Mouse (Mus musculus): ENCODE data around the gene Ptpdc1.

Gene Ptpdc1

DNA sequence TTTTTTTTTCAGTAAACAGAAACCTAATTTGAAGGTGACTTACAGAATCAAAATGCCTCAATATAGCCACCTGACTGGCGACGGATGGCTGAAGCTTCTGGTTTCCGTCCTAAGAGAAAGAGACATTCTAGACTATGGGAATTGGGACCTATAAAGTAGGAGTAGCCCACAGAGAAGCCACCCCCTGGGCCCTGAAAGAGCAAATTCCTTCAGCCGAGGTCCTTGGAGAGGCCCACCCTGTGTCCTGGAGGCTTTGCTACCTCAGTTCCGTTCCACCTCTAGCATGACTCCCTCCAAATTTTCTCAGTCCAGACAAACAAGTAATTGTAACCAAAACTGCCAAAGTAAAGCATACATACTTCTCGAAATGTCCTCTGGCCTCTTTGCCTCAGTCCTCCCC is 77.8 kb downstream of the Ptpdc1 start:
- DNase-seq (ENCODE audit: low spot score in 2 of 2): no peak

DNA sequence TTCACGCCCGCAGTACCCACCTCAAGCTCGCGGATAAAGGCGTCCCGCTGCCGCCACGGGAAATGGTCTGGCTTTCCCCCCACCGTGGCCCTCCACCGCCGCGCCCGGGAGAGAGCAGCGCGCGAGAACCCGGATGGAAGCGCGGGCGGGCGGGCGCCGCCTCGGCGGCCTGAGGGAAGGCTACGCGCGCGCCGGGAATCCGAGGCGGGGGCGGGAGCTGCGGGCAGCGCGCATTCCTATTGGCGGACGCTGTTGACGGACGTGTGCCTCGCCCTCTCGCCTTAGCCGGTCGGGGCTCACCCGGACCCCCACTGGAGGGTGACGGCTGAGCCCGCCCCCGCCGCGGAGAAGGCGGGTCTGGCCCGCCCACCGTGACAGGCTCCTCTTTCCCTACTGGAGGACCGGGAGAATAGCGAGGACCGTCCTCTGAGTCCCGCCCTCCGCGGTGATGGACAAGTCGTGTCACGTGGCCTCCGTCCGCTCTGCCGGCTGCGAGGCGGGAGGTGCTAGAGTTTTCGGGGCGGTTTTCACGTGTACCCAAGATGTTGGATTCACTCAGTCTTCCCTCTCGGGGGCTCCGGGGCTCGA is 79.0 kb downstream of the Ptpdc1 start:
- peak; percentile 98 to 100 for DNase-seq (ENCODE audit: low spot score in 2 of 2)

DNA sequence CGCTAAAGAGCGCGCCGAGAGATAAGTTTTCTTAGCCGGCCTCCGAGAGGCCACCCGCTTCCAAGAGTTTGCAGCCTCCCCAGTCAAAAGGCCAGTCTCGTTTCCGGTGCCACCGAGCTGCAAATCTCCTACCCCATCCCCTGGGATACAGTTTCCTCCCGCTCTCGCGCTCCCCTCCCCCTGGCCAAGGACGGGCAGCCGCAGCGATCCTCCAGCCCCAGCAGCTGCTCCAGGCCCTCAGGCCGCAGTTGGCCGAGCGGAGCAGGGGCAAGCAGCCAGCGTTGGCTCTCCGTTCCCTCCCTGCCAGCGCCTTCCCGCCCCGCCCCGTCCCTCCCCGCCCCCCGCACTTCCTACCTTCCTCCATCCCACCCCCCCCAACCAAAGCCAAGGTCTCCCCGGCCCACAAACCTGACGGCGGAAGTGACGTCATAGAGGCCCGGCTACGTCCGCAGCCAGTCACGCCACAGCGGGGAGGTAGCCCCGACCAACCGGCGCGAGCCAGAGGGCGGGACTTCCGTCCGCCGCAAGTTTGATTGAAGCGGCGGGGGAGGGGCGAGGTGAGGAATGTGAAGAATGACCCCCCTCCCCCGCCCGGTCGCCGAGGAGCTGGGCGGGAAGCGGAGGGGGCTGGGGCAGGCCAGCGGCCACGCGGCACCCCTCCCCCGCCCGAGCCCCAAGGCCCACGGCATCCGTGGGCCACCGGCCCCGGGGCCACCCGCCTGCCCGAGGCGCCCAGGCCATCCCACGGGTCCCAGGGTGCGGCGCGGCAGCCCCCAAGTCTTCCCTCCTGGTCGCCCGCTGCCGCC is 79.8 kb downstream of the Ptpdc1 start:
- peak; percentile 96 to 99 for DNase-seq (ENCODE audit: low spot score in 2 of 2)

DNA sequence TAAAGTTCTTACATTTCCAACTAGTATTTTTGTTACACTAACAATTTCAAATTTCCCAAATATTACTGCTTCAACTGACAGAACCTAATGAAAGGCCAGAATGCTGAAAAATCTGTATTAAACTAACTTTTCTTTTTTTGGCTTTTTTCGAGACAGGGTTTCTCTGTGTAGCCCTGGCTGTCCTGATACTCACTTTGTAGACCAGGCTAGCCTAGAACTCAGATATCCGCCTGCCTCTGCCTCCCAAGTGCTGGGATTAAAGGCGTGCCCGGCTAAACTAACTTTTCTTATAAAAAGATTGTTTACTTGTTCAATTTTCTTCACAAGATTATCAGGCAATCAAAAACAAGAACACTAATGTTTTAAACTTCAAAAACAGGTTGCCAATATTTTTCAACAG is 80.6 kb downstream of the Ptpdc1 start:
- no peak for DNase-seq (ENCODE audit: low spot score in 2 of 2)

DNA sequence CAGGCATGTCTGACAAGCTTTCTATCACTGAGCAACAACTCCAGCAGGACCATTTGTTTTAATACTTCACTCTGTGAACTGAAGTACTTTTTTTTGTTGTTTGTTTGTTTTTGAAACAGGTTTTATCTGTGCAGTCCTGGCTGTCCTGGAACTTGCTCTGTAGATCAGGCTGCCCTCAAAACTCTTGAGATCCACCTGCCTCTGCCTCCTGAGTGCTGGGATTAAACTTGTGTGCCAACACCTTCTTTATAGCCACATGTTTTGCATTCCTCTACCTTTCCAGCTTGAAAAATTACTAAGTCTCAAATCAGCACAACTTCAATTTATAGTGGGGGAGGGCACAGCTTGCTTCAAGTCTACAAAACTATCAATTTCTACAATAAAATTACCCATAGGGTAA is 81.1 kb downstream of the Ptpdc1 start:
- no peak for DNase-seq (ENCODE audit: low spot score in 2 of 2)

DNA sequence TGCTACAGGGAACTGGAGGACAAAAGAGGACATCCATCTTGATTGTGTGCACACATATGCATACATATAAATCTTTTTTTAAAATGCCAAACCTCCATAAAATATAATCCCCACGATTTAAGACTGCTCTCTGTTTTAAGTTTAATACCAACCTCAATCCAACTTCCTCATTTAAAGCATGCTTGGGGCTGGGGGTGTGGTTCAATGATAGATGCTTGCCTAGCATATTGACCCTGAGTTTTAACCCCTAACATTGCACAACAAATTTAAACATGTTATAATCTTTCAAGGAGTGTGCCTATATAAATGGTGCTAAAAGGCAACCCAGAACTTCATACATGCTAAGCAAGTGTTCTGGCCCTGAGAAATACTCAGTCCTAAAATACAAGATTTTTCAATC is 85.0 kb downstream of the Ptpdc1 start:
- DNase-seq (ENCODE audit: low spot score in 2 of 2): no peak

DNA sequence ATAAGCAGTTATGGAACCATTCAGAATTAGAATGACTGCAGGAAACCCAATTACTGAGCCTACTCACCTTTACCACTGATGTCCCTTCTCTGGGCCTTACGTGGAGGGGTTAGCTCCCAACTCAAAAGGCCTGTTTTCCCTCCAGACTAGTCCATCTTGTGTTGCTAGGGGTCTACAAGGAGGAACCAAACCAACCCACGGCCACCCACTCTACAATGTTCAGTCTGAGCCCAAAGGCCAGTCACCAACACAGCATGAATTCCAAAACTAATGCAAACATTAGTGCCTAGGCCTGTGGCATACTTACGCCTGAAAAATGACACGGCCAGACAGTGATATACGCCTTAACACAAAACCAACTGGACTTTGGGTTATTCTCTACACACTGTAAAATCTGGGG is 92.0 kb downstream of the Ptpdc1 start:
- DNase-seq (ENCODE audit: low spot score in 2 of 2): no peak

DNA sequence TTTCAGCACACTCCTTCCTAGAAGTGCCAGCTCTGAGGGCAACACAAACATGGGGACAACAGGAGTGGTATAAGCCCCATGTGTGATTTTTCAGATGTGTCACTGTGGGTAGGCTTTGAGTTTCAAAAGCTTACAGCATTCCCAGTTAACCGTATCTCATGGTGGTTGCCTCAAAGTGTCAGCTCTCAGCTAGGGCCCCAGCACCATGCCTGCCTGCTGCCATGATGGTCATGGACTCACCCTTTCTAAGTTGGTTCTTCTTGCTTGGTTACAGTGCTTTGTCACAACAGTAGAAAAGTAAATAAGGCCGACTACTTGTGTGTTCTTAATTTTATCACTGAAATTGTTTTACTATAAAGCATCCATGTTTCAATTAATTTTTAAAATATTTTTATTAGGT is 94.0 kb downstream of the Ptpdc1 start:
- DNase-seq (ENCODE audit: low spot score in 2 of 2): no peak

DNA sequence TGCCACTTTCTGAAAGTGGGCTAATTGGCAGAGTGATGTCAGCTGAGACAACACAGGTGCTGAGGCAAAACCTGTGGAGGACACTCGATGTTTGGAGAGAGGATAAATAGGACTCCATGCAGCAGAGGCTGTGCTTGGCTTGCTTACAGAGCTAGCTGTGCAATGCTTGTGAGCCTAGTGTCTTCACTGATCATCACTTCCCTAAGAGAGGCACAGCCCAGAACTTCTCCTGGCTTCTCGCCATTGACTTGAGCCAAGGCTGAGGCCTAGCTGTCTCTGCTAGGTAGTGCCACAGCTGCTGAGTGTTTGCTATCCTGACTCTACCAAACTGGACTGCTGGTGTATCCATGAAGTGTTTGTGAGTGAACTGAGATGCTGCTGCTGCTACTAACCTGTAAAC is 94.8 kb downstream of the Ptpdc1 start:
- DNase-seq (ENCODE audit: low spot score in 2 of 2): peak in 1 of 2 experiments; percentile 29

DNA sequence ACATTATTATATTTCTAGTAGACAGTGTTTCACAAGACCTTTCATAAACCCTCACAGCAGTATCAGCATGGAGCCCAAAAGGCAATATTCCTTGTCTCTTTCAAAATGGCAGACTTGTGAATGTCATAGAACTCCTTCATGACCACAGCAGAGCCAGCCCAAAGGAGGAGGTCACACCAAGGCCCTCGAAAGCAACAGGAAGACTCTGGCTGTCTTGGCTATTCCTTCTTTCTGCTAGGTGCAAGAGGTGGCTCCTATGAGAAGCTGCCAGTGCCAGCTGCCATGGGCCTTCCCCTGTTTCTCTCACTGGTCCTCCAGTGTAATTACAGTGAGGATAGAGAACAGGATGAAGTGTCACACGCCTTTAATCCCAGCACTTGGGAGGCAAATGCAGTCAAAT is 96.4 kb downstream of the Ptpdc1 start:
- no peak for DNase-seq (ENCODE audit: low spot score in 2 of 2)

DNA sequence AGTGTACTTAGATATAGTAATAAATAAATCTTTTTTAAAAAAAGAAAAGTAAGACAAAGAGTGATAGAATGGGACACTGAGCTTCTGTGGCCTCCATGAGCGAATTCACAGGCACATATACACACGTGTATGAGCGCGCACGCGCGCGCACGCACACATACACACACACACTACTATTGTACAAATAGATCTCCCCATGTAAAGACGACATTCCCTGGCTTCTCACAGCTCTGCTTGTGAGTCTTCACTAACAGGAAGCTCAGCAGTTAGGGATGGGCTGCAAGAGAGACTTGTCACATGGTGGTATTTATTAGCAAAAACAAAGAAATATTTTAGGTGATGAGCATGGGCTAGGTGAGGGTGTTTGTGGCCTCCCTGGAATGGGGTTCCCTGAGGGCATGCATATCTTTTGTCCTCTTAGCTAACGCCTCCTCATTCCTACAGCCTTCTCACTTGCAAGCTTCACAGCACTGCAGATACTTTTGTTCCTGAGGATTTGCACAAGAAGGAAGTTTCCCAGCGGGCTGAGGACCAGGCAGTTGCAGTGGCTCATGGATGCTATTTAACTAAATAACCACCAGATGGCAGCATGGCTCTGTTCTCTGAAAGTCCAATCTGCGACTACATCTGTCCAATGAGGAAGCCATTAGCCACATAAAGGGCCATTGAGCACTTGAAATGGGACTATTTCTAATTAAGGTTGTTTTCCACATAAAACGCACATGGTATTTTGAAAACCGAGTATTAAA is 97.2 kb downstream of the Ptpdc1 start:
- DNase-seq (ENCODE audit: low spot score in 2 of 2): peak in 1 of 2 experiments; percentile 55

Data from cerebellum, postnatal 4 days (tissue).